Mouse (Mus musculus): Measurements from ENCODE around the gene Kcnmb2.

- no peak for TF ChIP-seq CTCF (IDR thresholded peaks at IDR 0.05)
- TF ChIP-seq EP300 (IDR thresholded peaks at IDR 0.05): no peak
Observed at GRCm38 (mm10) chr3:32132395-32133004, 230.2 kb downstream of the Kcnmb2 start.

All from lung, postnatal 0 days (tissue).